8 mouse cellular contexts compared by ENCODE assay signal in the genomic region with DNA sequence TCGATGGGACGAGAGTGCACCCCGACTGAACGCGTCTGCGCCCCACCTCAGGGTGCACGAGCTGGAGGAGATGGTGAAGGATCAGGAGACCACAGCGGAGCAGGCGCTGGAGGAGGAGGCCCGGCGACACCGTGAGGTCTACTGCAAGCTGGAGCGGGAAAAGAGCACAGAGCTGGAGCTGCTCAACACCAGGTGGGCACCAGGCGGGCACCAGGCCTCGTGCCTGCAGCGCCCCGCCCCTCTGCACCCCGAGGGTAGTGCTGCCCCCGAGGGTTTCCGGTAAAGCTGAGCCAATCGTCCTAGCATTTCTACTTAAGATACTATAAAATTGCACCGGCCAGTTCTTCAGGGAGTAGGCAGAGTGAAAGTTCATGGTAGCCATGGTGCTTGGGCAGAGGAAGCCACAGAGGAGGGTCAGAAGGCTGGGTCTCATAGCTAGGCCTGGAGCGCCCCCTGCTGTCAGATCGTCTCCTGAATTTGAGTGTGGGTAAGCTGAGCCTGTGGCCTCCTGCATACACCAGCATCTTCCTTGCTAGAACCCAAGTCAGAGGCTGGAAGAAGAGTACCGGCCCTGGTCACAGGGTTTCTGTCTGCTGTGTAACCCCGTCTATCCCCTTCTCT.
DNase-seq lines count a peak whose midpoint lies in the region; ATAC-seq and TF ChIP-seq lines count a peak whose summit lies in the region.

No protein-coding gene starts in this region.

- no peak overlapping the region for H3K9ac ChIP-seq in ES-Bruce4 (ENCODE audit: low read depth, poor library complexity, severe bottlenecking)
- no peak overlapping the region for H3K9ac ChIP-seq in forebrain, embryonic 14.5 days (ENCODE audit: low read length)
- no peak overlapping the region for H3K9ac ChIP-seq in lung, embryonic 16.5 days (ENCODE audit: low read length)

- H3K27me3 ChIP-seq in ES-Bruce4 (ENCODE audit: control insufficient read depth, insufficient read depth, low read length, poor library complexity, severe bottlenecking): no peaks in the 10 kb centered on the region
- H3K27me3 ChIP-seq in forebrain, embryonic 14.5 days (replicated peaks; ENCODE audit: control insufficient read depth, insufficient read depth, low read length): no peaks in the 10 kb centered on the region
- H3K27me3 ChIP-seq in lung, embryonic 16.5 days (ENCODE audit: control insufficient read depth, insufficient read depth, low read depth, low read length): no peaks in the 10 kb centered on the region

- ATAC-seq in cerebellum, adult (ENCODE audit: insufficient number of reproducible peaks, low FRiP score, low TSS enrichment): peak; percentile 61; the same call in 1 of the 2 replicates
- ATAC-seq in forebrain, embryonic 14.5 days: peak; percentile 83
- peak; percentile 85 to 95 for ATAC-seq in hematopoietic stem cell, adult 5-6 weeks (replicated peaks in 1 of 2; ENCODE audit: insufficient read depth in 1 of 2, low FRiP score in 2 of 2, low TSS enrichment in 1 of 2, low read depth in 1 of 2, poor library complexity in 2 of 2, severe bottlenecking in 2 of 2)
- ATAC-seq in lung, embryonic 16.5 days (ENCODE audit: low read depth): peak; percentile 66

- TF ChIP-seq CTCF in ES-Bruce4 (IDR thresholded peaks at IDR 0.05; ENCODE audit: low read depth, low read length): peak; percentile 96
- peak; percentile 92 for TF ChIP-seq CTCF in layer of hippocampus, adult 2 months (conservative IDR thresholded peaks at IDR 0.05)

- TF ChIP-seq POLR2A in ES-Bruce4 (IDR thresholded peaks at IDR 0.05; ENCODE audit: insufficient read depth, low read length): no peak

- no peaks in the 10 kb centered on the region for H3K9me3 ChIP-seq in ES-Bruce4 (replicated peaks; ENCODE audit: control insufficient read depth, insufficient read depth, low read length, poor library complexity, severe bottlenecking)
- H3K9me3 ChIP-seq in forebrain, embryonic 14.5 days (replicated peaks; ENCODE audit: control insufficient read depth, low read length): no peaks in the 10 kb centered on the region
- no peaks in the 10 kb centered on the region for H3K9me3 ChIP-seq in lung, embryonic 16.5 days (ENCODE audit: control insufficient read depth, low read length)

- no peak overlapping the region for H3K27ac ChIP-seq in ES-Bruce4 (ENCODE audit: insufficient read depth, low read length)
- H3K27ac ChIP-seq in forebrain, embryonic 14.5 days (ENCODE audit: low read depth, low read length): no peak overlapping the region
- no peak overlapping the region for H3K27ac ChIP-seq in layer of hippocampus, adult 2 months
- no peak overlapping the region for H3K27ac ChIP-seq in lung, embryonic 16.5 days (ENCODE audit: low read length)

- peak; percentile 90 for DNase-seq in forebrain, embryonic 14.5 days (ENCODE audit: low spot score)
- DNase-seq in layer of hippocampus, adult 2 months (ENCODE audit: low spot score in 2 of 2): peak; percentile 84 to 89
- DNase-seq in ovary, postnatal 10 days (ENCODE audit: low spot score): peak; percentile 84
- peak; percentile 88 for DNase-seq in thymus, postnatal 0 days (ENCODE audit: low spot score)

- no peak overlapping the region for H3K4me2 ChIP-seq in forebrain, embryonic 14.5 days (ENCODE audit: low read length)
- no peak overlapping the region for H3K4me2 ChIP-seq in lung, embryonic 16.5 days (ENCODE audit: low read depth, low read length)

- H3K36me3 ChIP-seq in ES-Bruce4 (ENCODE audit: control insufficient read depth, insufficient read depth, low read length, poor library complexity, severe bottlenecking): no peaks in the 10 kb centered on the region
- peaks cover 59% of the 10 kb centered on the region for H3K36me3 ChIP-seq in forebrain, embryonic 14.5 days (ENCODE audit: control insufficient read depth, insufficient read depth, low read length)
- no peaks in the 10 kb centered on the region for H3K36me3 ChIP-seq in lung, embryonic 16.5 days (ENCODE audit: control insufficient read depth, insufficient read depth, low read length)

- no peak for TF ChIP-seq EP300 in ES-Bruce4 (IDR thresholded peaks at IDR 0.05; ENCODE audit: insufficient read depth, low read depth, low read length)

- H3K4me1 ChIP-seq in ES-Bruce4 (ENCODE audit: control insufficient read depth, insufficient read depth, low read length): no peaks in the 10 kb centered on the region
- H3K4me1 ChIP-seq in forebrain, embryonic 14.5 days (ENCODE audit: control insufficient read depth, insufficient read depth, low read length): no peaks in the 10 kb centered on the region
- no peaks in the 10 kb centered on the region for H3K4me1 ChIP-seq in lung, embryonic 16.5 days (replicated peaks; ENCODE audit: control insufficient read depth, insufficient read depth, low read length)

- peak overlapping the region; percentile 27 for H3K4me3 ChIP-seq in ES-Bruce4 (ENCODE audit: low read depth, low read length)
- no peak overlapping the region for H3K4me3 ChIP-seq in forebrain, embryonic 14.5 days (ENCODE audit: low read depth, low read length)
- no peak overlapping the region for H3K4me3 ChIP-seq in layer of hippocampus, adult 2 months
- no peak overlapping the region for H3K4me3 ChIP-seq in lung, embryonic 16.5 days (ENCODE audit: low read length)

- WGBS in forebrain, embryonic 14.5 days: 66% methylated on average over 26 of the region's 26 CpGs
- WGBS in lung, embryonic 16.5 days: 58% methylated on average over 26 of the region's 26 CpGs
